24 mouse cellular contexts compared by ENCODE assay signal in genomic region chr12:50187332-50187731, GRCm38 (mm10).
DNase-seq lines count a peak whose midpoint lies in the region; ATAC-seq lines count a peak whose summit lies in the region.
"Had no signal": no experiment of that assay in that cellular context is flagged by ENCODE, and none has a peak within 500 bp of the region (broad histone marks: within the 10 kb centered on the region; RNA-seq: fewer than 3 reads in every experiment).

No protein-coding gene starts in this region.

- H3K27ac ChIP-seq in forebrain, embryonic 10.5 days = peak overlapping the region; percentile 9; the same call in 1 of the 2 replicates
- peak overlapping the region; percentile 68 for H3K27ac ChIP-seq in forebrain, embryonic 13.5 days
- peak overlapping the region; percentile 69 for H3K27ac ChIP-seq in forebrain, embryonic 16.5 days (ENCODE audit: low read length)
- H3K27ac ChIP-seq: embryonic facial prominence, embryonic 12.5 days; embryonic facial prominence, embryonic 15.5 days; hindbrain, embryonic 12.5 days; hindbrain, embryonic 15.5 days had no signal

- no peaks in the 10 kb centered on the region for H3K36me3 ChIP-seq in forebrain, embryonic 10.5 days (replicated peaks)
- H3K36me3 ChIP-seq in forebrain, embryonic 13.5 days (ENCODE audit: poor library complexity, severe bottlenecking) = no peaks in the 10 kb centered on the region
- H3K36me3 ChIP-seq in forebrain, embryonic 16.5 days (ENCODE audit: control insufficient read depth, insufficient read depth) = no peaks in the 10 kb centered on the region
- H3K36me3 ChIP-seq: embryonic facial prominence, embryonic 12.5 days; embryonic facial prominence, embryonic 15.5 days; G1E; hindbrain, embryonic 12.5 days; hindbrain, embryonic 15.5 days had no signal

- no peaks in the 10 kb centered on the region for H3K27me3 ChIP-seq in forebrain, embryonic 10.5 days (ENCODE audit: poor library complexity, severe bottlenecking)
- no peaks in the 10 kb centered on the region for H3K27me3 ChIP-seq in forebrain, embryonic 13.5 days
- H3K27me3 ChIP-seq in forebrain, embryonic 16.5 days (replicated peaks; ENCODE audit: control insufficient read depth, insufficient read depth, low read length) = no peaks in the 10 kb centered on the region
- H3K27me3 ChIP-seq: CH12.LX; embryonic facial prominence, embryonic 12.5 days; embryonic facial prominence, embryonic 15.5 days; hindbrain, embryonic 12.5 days; hindbrain, embryonic 15.5 days had no signal

- peak; percentile 1 for DNase-seq in R1 (ENCODE audit: low read depth, low spot score)
- no peak for DNase-seq in forebrain, embryonic 10.5 days (ENCODE audit: extremely low spot score, low spot score)
- DNase-seq in left cerebral cortex, postnatal 25 days (ENCODE audit: low spot score in 2 of 2) = no peak
- DNase-seq in left cerebral cortex, postnatal 36 days (ENCODE audit: low spot score in 2 of 2) = no peak
- DNase-seq: adrenal gland, adult 2 months; adrenal gland, postnatal 14 days; B cell, adult 2 months; cerebellum, adult 18-20 months; cerebellum, adult 9-10 months; cerebellum, postnatal 14 days; gastrocnemius, postnatal 10 days; heart, adult 11 months had no signal

- 19% methylated on average over 1 of the region's 1 CpGs for WGBS in forebrain, embryonic 10.5 days
- WGBS in forebrain, embryonic 13.5 days = 7% methylated on average over 1 of the region's 1 CpGs
- 17% methylated on average over 1 of the region's 1 CpGs for WGBS in forebrain, embryonic 16.5 days

- intact Hi-C loops in left cerebral cortex, postnatal 25 days (cut with DNase I) = no loop called here
- intact Hi-C loops in left cerebral cortex, postnatal 36 days (cut with DNase I) = no loop called here

- no peak overlapping the region for H3K4me2 ChIP-seq in forebrain, embryonic 13.5 days
- H3K4me2 ChIP-seq in forebrain, embryonic 16.5 days (ENCODE audit: low read length) = no peak overlapping the region
- H3K4me2 ChIP-seq: embryonic facial prominence, embryonic 12.5 days; embryonic facial prominence, embryonic 15.5 days; heart, embryonic 11.5 days; hindbrain, embryonic 12.5 days; hindbrain, embryonic 15.5 days had no signal

- H3K9ac ChIP-seq in forebrain, embryonic 13.5 days = no peak overlapping the region
- H3K9ac ChIP-seq in forebrain, embryonic 16.5 days (replicated peaks; ENCODE audit: low read depth, low read length) = no peak overlapping the region
- H3K9ac ChIP-seq: embryonic facial prominence, embryonic 12.5 days; embryonic facial prominence, embryonic 15.5 days; hindbrain, embryonic 12.5 days; hindbrain, embryonic 15.5 days had no signal

- H3K4me3 ChIP-seq in forebrain, embryonic 10.5 days = no peak overlapping the region
- no peak overlapping the region for H3K4me3 ChIP-seq in forebrain, embryonic 13.5 days
- no peak overlapping the region for H3K4me3 ChIP-seq in forebrain, embryonic 16.5 days (replicated peaks; ENCODE audit: low read length)
- H3K4me3 ChIP-seq: embryonic facial prominence, embryonic 12.5 days; embryonic facial prominence, embryonic 15.5 days; hindbrain, embryonic 12.5 days; hindbrain, embryonic 15.5 days had no signal

- H3K9me3 ChIP-seq in forebrain, embryonic 10.5 days = no peaks in the 10 kb centered on the region
- no peaks in the 10 kb centered on the region for H3K9me3 ChIP-seq in forebrain, embryonic 13.5 days (replicated peaks)
- no peaks in the 10 kb centered on the region for H3K9me3 ChIP-seq in forebrain, embryonic 16.5 days (ENCODE audit: control insufficient read depth, low read length)
- H3K9me3 ChIP-seq: embryonic facial prominence, embryonic 12.5 days; embryonic facial prominence, embryonic 15.5 days; G1E; hindbrain, embryonic 12.5 days; hindbrain, embryonic 15.5 days had no signal

- H3K4me1 ChIP-seq in forebrain, embryonic 10.5 days = peaks cover 46% of the 10 kb centered on the region
- H3K4me1 ChIP-seq in forebrain, embryonic 13.5 days = peaks cover 26% of the 10 kb centered on the region
- H3K4me1 ChIP-seq in forebrain, embryonic 16.5 days (replicated peaks; ENCODE audit: control insufficient read depth, insufficient read depth, low read length) = peaks cover 11% of the 10 kb centered on the region
- H3K4me1 ChIP-seq: embryonic facial prominence, embryonic 12.5 days; embryonic facial prominence, embryonic 15.5 days; hindbrain, embryonic 12.5 days had no signal

- no peak for ATAC-seq in forebrain, embryonic 13.5 days
- ATAC-seq in forebrain, embryonic 16.5 days = no peak
- no peak for ATAC-seq in megakaryocyte progenitor cell, adult 5-6 weeks (replicated peaks; ENCODE audit: poor library complexity)
- ATAC-seq: intestine, postnatal 0 days; Patski had no signal

Comparison
In these comparisons a context has a peak if more than half of its experiments do, and no peak if none do; other contexts are left out.
1. H3K27ac ChIP-seq: peak in every context shown above with its lines; median percentile 69 in forebrain, embryonic 16.5 days; 68 in forebrain, embryonic 13.5 days; 9 in forebrain, embryonic 10.5 days.